Mouse (Mus musculus): ENCODE measurements at regions not wholly inside any gene's neighbourhood (a gene's known extent, or its start where the extent isn't known, plus 50 kb on each side); places are given as distances from the start of the nearest gene placed in this dataset.

DNA sequence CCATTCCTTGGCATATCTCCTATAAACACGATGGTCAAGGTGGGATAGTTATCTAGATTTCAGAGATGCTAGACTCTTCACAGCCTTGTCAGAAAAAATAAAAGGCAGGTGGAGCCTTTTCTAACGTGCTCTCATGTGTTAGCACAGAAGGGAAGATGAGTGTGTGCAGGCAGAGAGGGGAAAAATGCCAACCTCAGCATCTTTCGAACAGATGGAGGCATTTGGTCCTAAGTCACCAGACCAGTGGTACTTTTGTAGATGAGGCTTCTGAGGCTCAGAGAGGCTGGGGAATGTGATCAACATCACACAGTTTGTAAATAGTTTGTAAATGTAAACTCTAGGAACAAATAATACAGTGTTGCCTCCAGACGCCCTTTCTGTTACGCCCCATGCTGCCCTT is 50.9 kb upstream of the Ankrd55 start:
- Histone ChIP-seq H3K4me2 (ENCODE audit: low read depth) (no peak overlapping the region), H3K79me2 (ENCODE audit: control insufficient read depth, insufficient read depth) (no peaks in the 10 kb centered on the region), H3K36me3 (ENCODE audit: control insufficient read depth, insufficient read depth) (no peaks in the 10 kb centered on the region), H3ac (ENCODE audit: control insufficient read depth, insufficient read length) (no peak overlapping the region), H3K4me3 (no peak overlapping the region), H3K27me3 (ENCODE audit: control insufficient read depth, insufficient read depth, insufficient read length) (no peaks in the 10 kb centered on the region)
- TF ChIP-seq POLR2AphosphoS2 (IDR thresholded peaks at IDR 0.05; ENCODE audit: insufficient read length, low read depth), result no peak
- TF ChIP-seq MAX (IDR thresholded peaks at IDR 0.05; ENCODE audit: low read depth), result no peak
- no peak for TF ChIP-seq CEBPB (IDR thresholded peaks at IDR 0.05; ENCODE audit: insufficient read depth, poor library complexity, severe bottlenecking)
- TF ChIP-seq MYOG (IDR thresholded peaks at IDR 0.05; ENCODE audit: control insufficient read depth in 1 of 3, insufficient read depth in 1 of 3, insufficient read length in 2 of 3, low read depth in 2 of 3), result no peak

GRCm38 (mm10) chr13:112237917-112238316 is 50.3 kb upstream of the Ankrd55 start:
- no peak for TF ChIP-seq SRF (IDR thresholded peaks at IDR 0.05; ENCODE audit: control insufficient read depth, insufficient read length, low read depth)
- TF ChIP-seq MYOD1 (IDR thresholded peaks at IDR 0.05; ENCODE audit: control insufficient read depth in 1 of 3, insufficient read length in 2 of 3, low read depth in 2 of 3), result no peak
- TF ChIP-seq USF1 (IDR thresholded peaks at IDR 0.05; ENCODE audit: low read depth), result no peak
- no peak for TF ChIP-seq E2F4 (IDR thresholded peaks at IDR 0.05; ENCODE audit: insufficient read depth)
- no peak for TF ChIP-seq POLR2AphosphoS2 (IDR thresholded peaks at IDR 0.05; ENCODE audit: insufficient read length, low read depth)
- TF ChIP-seq TCF3 (IDR thresholded peaks at IDR 0.05; ENCODE audit: insufficient read length, low read depth), result no peak
- TF ChIP-seq CEBPB (IDR thresholded peaks at IDR 0.05; ENCODE audit: insufficient read depth, poor library complexity, severe bottlenecking), result no peak
- H3K4me3 ChIP-seq, result no peak overlapping the region
- H3K4me2 ChIP-seq (ENCODE audit: low read depth), result no peak overlapping the region
- no peaks in the 10 kb centered on the region for H3K79me2 ChIP-seq (ENCODE audit: control insufficient read depth, insufficient read depth)
- no peaks in the 10 kb centered on the region for H3K27me3 ChIP-seq (ENCODE audit: control insufficient read depth, insufficient read depth, insufficient read length)
- H3ac ChIP-seq (ENCODE audit: control insufficient read depth, insufficient read length), result no peak overlapping the region
- H3K36me3 ChIP-seq (ENCODE audit: control insufficient read depth, insufficient read depth), result no peaks in the 10 kb centered on the region

Measured in myocyte (in vitro differentiated cells).